Mouse (Mus musculus): ENCODE measurements around the gene Mblac1.
A peak's percentile ranks its signal among the peaks of the same experiment; 100 is the strongest.

DNA sequence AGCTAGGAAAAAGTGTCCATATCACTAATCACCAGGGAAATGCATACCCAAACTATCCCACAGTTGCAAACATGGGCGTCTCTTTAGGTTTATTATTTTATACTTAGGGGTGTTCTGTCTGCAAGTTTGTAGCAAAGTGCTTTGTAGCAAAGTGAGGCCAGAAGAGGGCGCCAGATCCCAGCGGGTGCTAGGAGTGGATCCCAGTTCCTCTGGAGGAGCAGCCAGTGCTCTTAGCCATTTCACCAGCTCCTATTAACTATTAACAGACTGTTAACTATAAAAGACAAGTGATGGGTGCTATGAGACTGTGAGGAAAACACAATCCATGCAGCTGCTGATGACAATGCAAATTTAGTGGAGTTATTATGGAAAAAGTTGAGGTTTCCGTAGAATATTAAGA lies 28.0 kb downstream of the Mblac1 start:
- no peak for TF ChIP-seq POLR2A (IDR thresholded peaks at IDR 0.05; ENCODE audit: extremely low read depth, insufficient read depth, low read length)
- peak; percentile 93 for TF ChIP-seq CTCF (IDR thresholded peaks at IDR 0.05; ENCODE audit: low read depth, low read length)
